Mouse (Mus musculus): ENCODE results near the gene Pced1b. TPM values are rescaled to one million over a fixed set of nuclear protein-coding genes. Genes with fewer than 3 reads are reported as not detected.

The Pced1b gene
- polyA plus RNA-seq, 1 experiment = 8.3 TPM

GRCm38 (mm10) chr15:97404998-97405397, 158.1 kb downstream of the Pced1b start:
- Histone ChIP-seq H3K4me3 (ENCODE audit: control insufficient read depth, low read depth, low read length) (no peak overlapping the region), H3K4me1 (ENCODE audit: control insufficient read depth, insufficient read depth, low read length) (no peaks in the 10 kb centered on the region), H3K27ac (ENCODE audit: control insufficient read depth, insufficient read depth, low read depth, low read length) (no peak overlapping the region), H3K36me3 (ENCODE audit: control insufficient read depth, insufficient read depth, low read length) (no peaks in the 10 kb centered on the region), H3K27me3 (ENCODE audit: control insufficient read depth, insufficient read depth, low read length) (no peaks in the 10 kb centered on the region)
- no peak for TF ChIP-seq CTCF (IDR thresholded peaks at IDR 0.05; ENCODE audit: control insufficient read depth, insufficient read depth, insufficient replicate concordance, low read depth, low read length)
- no peak for TF ChIP-seq POLR2A (IDR thresholded peaks at IDR 0.05; ENCODE audit: control insufficient read depth, low read depth, low read length)

DNA sequence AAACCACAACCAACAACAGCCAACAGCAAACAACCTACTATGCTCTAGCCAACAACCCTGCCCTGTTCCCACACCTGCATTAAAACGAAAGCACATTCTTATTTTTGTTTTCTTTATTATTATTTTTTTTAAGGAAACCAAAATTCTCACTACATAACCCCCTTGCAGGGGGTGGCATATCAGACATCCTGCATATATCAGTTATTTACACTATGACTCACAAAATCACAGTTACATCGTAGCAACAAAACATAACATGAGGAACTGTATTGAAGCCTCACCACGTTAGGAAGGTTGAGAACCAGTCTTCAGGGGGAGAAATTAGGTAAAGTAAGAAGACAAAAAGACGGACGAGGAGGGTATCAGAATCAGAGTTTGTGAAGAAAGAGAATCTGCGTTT, 159.2 kb downstream of the Pced1b start:
- Histone ChIP-seq H3K4me1 (ENCODE audit: control insufficient read depth, insufficient read depth, low read length) (no peaks in the 10 kb centered on the region), H3K36me3 (ENCODE audit: control insufficient read depth, insufficient read depth, low read length) (no peaks in the 10 kb centered on the region), H3K27ac (ENCODE audit: control insufficient read depth, insufficient read depth, low read depth, low read length) (no peak overlapping the region), H3K27me3 (ENCODE audit: control insufficient read depth, insufficient read depth, low read length) (no peaks in the 10 kb centered on the region), H3K4me3 (ENCODE audit: control insufficient read depth, low read depth, low read length) (no peak overlapping the region)
- TF ChIP-seq POLR2A (IDR thresholded peaks at IDR 0.05; ENCODE audit: control insufficient read depth, low read depth, low read length) (no peak), CTCF (IDR thresholded peaks at IDR 0.05; ENCODE audit: control insufficient read depth, insufficient read depth, insufficient replicate concordance, low read depth, low read length) (no peak)

- no peaks in the 10 kb centered on the region for H3K4me1 ChIP-seq (ENCODE audit: control insufficient read depth, insufficient read depth, low read length)
- H3K4me3 ChIP-seq (ENCODE audit: control insufficient read depth, low read depth, low read length) = no peak overlapping the region
- no peak for TF ChIP-seq POLR2A (IDR thresholded peaks at IDR 0.05; ENCODE audit: control insufficient read depth, low read depth, low read length)
- no peak for TF ChIP-seq CTCF (IDR thresholded peaks at IDR 0.05; ENCODE audit: control insufficient read depth, insufficient read depth, insufficient replicate concordance, low read depth, low read length)
- no peaks in the 10 kb centered on the region for H3K36me3 ChIP-seq (ENCODE audit: control insufficient read depth, insufficient read depth, low read length)
- no peak overlapping the region for H3K27ac ChIP-seq (ENCODE audit: control insufficient read depth, insufficient read depth, low read depth, low read length)
- H3K27me3 ChIP-seq (ENCODE audit: control insufficient read depth, insufficient read depth, low read length) = no peaks in the 10 kb centered on the region
Measured at GRCm38 (mm10) chr15:97407496-97408454, 160.9 kb downstream of the Pced1b start.

- TF ChIP-seq CTCF (IDR thresholded peaks at IDR 0.05; ENCODE audit: control insufficient read depth, insufficient read depth, insufficient replicate concordance, low read depth, low read length) (no peak), POLR2A (IDR thresholded peaks at IDR 0.05; ENCODE audit: control insufficient read depth, low read depth, low read length) (no peak)
- Histone ChIP-seq H3K4me3 (ENCODE audit: control insufficient read depth, low read depth, low read length) (no peak overlapping the region), H3K27ac (ENCODE audit: control insufficient read depth, insufficient read depth, low read depth, low read length) (no peak overlapping the region), H3K4me1 (ENCODE audit: control insufficient read depth, insufficient read depth, low read length) (no peaks in the 10 kb centered on the region; the same call in 1 of the 2 replicates), H3K27me3 (ENCODE audit: control insufficient read depth, insufficient read depth, low read length) (no peaks in the 10 kb centered on the region), H3K36me3 (ENCODE audit: control insufficient read depth, insufficient read depth, low read length) (no peaks in the 10 kb centered on the region)
Measured at GRCm38 (mm10) chr15:97411136-97411535, 164.2 kb downstream of the Pced1b start.

GRCm38 (mm10) chr15:97411671-97412070, 164.8 kb downstream of the Pced1b start:
- Histone ChIP-seq H3K4me3 (ENCODE audit: control insufficient read depth, low read depth, low read length) (no peak overlapping the region), H3K27me3 (ENCODE audit: control insufficient read depth, insufficient read depth, low read length) (no peaks in the 10 kb centered on the region), H3K36me3 (ENCODE audit: control insufficient read depth, insufficient read depth, low read length) (no peaks in the 10 kb centered on the region), H3K27ac (ENCODE audit: control insufficient read depth, insufficient read depth, low read depth, low read length) (no peak overlapping the region), H3K4me1 (ENCODE audit: control insufficient read depth, insufficient read depth, low read length) (no peaks in the 10 kb centered on the region; the same call in 1 of the 2 replicates)
- TF ChIP-seq CTCF (IDR thresholded peaks at IDR 0.05; ENCODE audit: control insufficient read depth, insufficient read depth, insufficient replicate concordance, low read depth, low read length) (no peak), POLR2A (IDR thresholded peaks at IDR 0.05; ENCODE audit: control insufficient read depth, low read depth, low read length) (no peak)

DNA sequence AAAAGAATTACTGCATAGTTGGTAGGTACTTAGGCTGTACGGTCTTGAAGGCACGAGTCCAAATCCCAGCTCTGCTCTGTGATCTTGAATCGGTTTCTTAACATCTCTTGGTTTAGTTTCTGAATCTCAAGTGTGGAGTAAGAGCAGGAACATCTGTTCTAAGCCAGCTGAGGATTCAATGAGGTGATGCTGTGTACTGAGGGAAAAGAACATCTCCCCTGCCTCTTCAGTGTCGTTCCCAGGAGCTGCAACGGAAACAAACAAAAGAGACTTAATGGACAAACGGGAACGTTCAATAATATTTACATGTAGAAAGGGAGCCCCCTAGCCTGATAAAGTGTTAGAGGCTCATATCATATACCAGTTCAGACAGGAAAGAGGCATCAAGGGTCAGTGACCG, 165.4 kb downstream of the Pced1b start:
- Histone ChIP-seq H3K4me1 (ENCODE audit: control insufficient read depth, insufficient read depth, low read length) (no peaks in the 10 kb centered on the region; the same call in 1 of the 2 replicates), H3K27ac (ENCODE audit: control insufficient read depth, insufficient read depth, low read depth, low read length) (no peak overlapping the region), H3K27me3 (ENCODE audit: control insufficient read depth, insufficient read depth, low read length) (no peaks in the 10 kb centered on the region), H3K36me3 (ENCODE audit: control insufficient read depth, insufficient read depth, low read length) (no peaks in the 10 kb centered on the region), H3K4me3 (ENCODE audit: control insufficient read depth, low read depth, low read length) (no peak overlapping the region)
- TF ChIP-seq CTCF (IDR thresholded peaks at IDR 0.05; ENCODE audit: control insufficient read depth, insufficient read depth, insufficient replicate concordance, low read depth, low read length) = no peak
- no peak for TF ChIP-seq POLR2A (IDR thresholded peaks at IDR 0.05; ENCODE audit: control insufficient read depth, low read depth, low read length)

DNA sequence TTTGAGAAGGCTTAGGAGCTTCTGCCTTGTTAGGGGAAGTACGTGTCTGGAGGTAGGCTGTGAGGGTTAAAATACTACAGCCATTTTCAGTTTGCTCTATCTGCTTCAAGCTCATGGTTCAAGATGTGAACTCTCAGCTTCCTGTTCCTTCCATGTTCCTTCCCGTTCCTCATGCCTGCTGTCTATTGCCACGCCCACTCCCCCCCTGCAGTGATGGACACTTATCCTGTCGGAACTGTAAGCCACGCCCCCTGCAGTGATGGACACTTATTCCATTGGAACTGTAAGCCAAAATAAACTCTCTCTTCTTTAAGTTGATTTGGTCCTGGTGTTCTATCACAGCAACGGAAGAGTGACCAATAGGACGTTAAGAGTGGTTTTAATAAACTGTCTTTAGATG, 166.0 kb downstream of the Pced1b start:
- TF ChIP-seq CTCF (IDR thresholded peaks at IDR 0.05; ENCODE audit: control insufficient read depth, insufficient read depth, insufficient replicate concordance, low read depth, low read length) (no peak), POLR2A (IDR thresholded peaks at IDR 0.05; ENCODE audit: control insufficient read depth, low read depth, low read length) (no peak)
- Histone ChIP-seq H3K4me3 (ENCODE audit: control insufficient read depth, low read depth, low read length) (no peak overlapping the region), H3K27me3 (ENCODE audit: control insufficient read depth, insufficient read depth, low read length) (no peaks in the 10 kb centered on the region), H3K4me1 (ENCODE audit: control insufficient read depth, insufficient read depth, low read length) (no peaks in the 10 kb centered on the region; the same call in 1 of the 2 replicates), H3K27ac (ENCODE audit: control insufficient read depth, insufficient read depth, low read depth, low read length) (no peak overlapping the region), H3K36me3 (ENCODE audit: control insufficient read depth, insufficient read depth, low read length) (no peaks in the 10 kb centered on the region)

All from testis, adult 2 months (tissue).